Mouse (Mus musculus) urinary bladder, postnatal 25 days (tissue): ENCODE data around the gene Exoc6.
"Not testable (repeated sequence)": the region's sequence is repeated elsewhere in the genome, so short reads cannot be mapped to it uniquely, and the experiment has no call there.

Source experiments
- DNase-seq: peaks from one replicate; pipeline ENCODE4 v3.0.0; 2022; ENCODE audit warnings: low spot score

The Exoc6 gene

GRCm38 (mm10) chr19:37550101-37551039 is at the start of gene Exoc6:
TSS of gene Exoc6 (plus strand) at chr19:37550418.
- DNase-seq: peak; percentile 69

GRCm38 (mm10) chr19:37502996-37503395 is 47.2 kb upstream of the Exoc6 start:
- no peak for DNase-seq

- DNase-seq: no peak
Observed at GRCm38 (mm10) chr19:37506066-37506465, 44.2 kb upstream of the Exoc6 start.

GRCm38 (mm10) chr19:37506614-37507013 is 43.6 kb upstream of the Exoc6 start:
- DNase-seq: no peak

- DNase-seq: peak; percentile 71
Observed at GRCm38 (mm10) chr19:37509725-37510124, 40.5 kb upstream of the Exoc6 start.

- DNase-seq: no peak
Observed at GRCm38 (mm10) chr19:37514811-37515292, 35.4 kb upstream of the Exoc6 start.

- DNase-seq: no peak
Observed at GRCm38 (mm10) chr19:37517419-37517818, 32.8 kb upstream of the Exoc6 start.

GRCm38 (mm10) chr19:37520740-37521433 is 29.3 kb upstream of the Exoc6 start:
- no peak for DNase-seq

GRCm38 (mm10) chr19:37521434-37521781 is 28.8 kb upstream of the Exoc6 start:
- DNase-seq: no peak

GRCm38 (mm10) chr19:37523280-37524062 is 26.7 kb upstream of the Exoc6 start:
- DNase-seq: no peak

- DNase-seq: no peak
Observed at GRCm38 (mm10) chr19:37525925-37526324, 24.3 kb upstream of the Exoc6 start.

- DNase-seq: no peak
Observed at GRCm38 (mm10) chr19:37526768-37527167, 23.4 kb upstream of the Exoc6 start.

GRCm38 (mm10) chr19:37527736-37528135 is 22.5 kb upstream of the Exoc6 start:
- not testable (repeated sequence) for DNase-seq

GRCm38 (mm10) chr19:37528581-37528980 is 21.6 kb upstream of the Exoc6 start:
- DNase-seq: no peak

- DNase-seq: no peak
Observed at GRCm38 (mm10) chr19:37529296-37529695, 20.9 kb upstream of the Exoc6 start.

- DNase-seq: no peak
Observed at GRCm38 (mm10) chr19:37529975-37530515, 20.2 kb upstream of the Exoc6 start.

GRCm38 (mm10) chr19:37530601-37531000 is 19.6 kb upstream of the Exoc6 start:
- no peak for DNase-seq

GRCm38 (mm10) chr19:37531200-37531845 is 18.9 kb upstream of the Exoc6 start:
- no peak for DNase-seq

- DNase-seq: no peak
Observed at GRCm38 (mm10) chr19:37533196-37533595, 17.0 kb upstream of the Exoc6 start.

- no peak for DNase-seq
Observed at GRCm38 (mm10) chr19:37534737-37535365, 15.4 kb upstream of the Exoc6 start.

- no peak for DNase-seq
Observed at GRCm38 (mm10) chr19:37536426-37536825, 13.8 kb upstream of the Exoc6 start.
